Mouse (Mus musculus) urinary bladder, postnatal 25 days (tissue): ENCODE results near the gene 2210408I21Rik.

ENCODE experiments used
- DNase-seq: peaks from one replicate; pipeline ENCODE4 v3.0.0; 2022; ENCODE audit warnings: low spot score

Gene 2210408I21Rik

GRCm38 (mm10) chr13:77278659-77279413 is 143.5 kb downstream of the 2210408I21Rik start:
- no peak for DNase-seq

DNA sequence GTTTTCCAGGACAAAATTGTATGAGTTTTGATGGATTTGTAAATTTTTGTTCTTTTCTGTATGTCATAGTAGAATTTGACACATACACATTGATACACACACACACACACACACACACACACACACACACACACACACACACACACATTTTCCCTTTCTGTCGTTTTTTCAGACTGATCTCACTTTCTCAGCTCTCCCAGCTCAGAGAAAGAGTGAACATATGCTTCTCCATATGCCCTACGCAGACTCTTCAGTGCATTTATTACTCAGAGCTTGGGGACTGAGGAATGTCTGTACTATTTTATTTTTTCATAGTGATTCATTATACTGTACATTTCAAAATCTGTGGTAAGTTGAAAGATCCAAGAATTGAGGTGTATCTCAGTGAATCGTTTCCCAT is 160.2 kb downstream of the 2210408I21Rik start:
- no peak for DNase-seq

- no peak for DNase-seq
Observed at GRCm38 (mm10) chr13:77324101-77324500, 188.8 kb downstream of the 2210408I21Rik start.

DNA sequence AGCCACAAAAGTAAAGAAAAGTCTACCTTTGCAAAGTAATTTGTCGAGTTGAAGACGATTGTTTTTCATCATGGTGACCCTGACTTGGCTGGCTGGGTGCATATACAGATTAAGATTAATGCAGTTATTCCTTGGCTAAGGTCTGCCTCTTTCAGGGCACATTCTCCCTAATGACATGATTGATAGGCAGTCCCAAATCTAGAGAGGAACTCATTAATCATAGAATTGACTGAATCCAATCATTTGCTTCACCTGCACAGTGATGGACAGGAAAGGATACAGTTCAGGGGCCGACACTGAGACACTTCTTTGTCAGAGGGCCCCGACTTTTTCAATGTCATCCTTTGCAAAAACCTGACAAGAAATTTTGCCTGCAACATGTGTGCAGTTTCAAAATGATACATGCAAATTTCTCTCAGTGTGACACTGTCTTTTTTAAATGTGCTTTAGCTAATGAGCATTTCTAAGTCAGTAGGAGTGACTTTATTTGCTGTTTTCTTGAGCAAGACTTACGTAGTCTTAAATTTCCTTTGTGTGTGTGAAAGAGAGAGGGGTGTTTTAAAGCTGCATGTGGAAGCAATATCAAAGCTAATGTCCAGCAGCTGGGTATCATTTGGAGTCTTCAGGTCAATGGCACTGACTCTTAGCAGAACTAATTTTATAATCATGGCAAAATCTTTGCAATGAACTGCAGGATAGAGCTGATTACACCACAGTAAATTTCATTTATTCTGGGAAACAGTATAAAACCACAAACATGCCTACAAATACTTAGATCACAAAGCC is 191.0 kb downstream of the 2210408I21Rik start:
- no peak for DNase-seq

DNA sequence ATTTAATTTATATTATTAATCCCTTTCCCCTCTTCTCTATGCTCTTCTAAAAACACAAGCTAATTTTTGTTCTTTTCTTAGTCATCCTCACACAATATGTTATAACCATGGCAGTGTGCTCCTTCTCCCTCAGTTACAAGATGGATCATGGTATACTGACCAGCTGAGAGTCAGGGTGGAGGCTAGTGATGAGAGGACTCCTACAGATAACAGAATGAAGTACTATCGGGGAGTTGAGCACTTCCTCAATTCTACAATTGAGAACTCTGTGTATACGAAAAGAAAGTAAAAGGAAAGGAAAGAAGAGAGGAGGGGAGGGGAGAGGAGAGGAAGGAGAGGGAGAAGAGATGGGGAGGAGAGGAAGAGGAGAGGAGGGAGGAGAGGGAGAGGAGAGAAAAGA is 206.8 kb downstream of the 2210408I21Rik start:
- DNase-seq: no peak

DNA sequence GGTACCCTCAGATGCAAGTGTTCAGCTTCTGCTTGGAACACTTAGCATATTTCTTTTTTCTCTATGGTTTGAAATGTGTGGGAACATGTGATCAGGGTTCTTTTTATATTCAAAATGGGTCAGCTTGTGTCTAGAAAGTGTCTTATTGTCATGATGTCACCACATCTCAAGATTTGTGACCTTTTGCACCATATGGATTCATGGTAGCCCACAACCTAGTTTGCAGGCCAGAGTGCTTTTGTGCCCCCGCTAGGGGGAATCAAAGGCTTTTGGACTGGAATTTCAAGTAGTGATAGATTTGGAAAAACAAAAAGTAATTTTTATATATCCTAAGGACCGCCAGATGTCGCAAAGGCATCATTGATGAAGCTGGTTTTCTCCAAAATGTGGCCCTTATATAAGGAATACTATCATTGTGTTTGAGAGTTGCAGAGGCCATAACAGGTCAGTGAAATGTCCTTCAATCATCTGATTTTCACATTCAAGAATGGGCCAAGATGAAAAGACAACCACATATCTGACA is 250.2 kb downstream of the 2210408I21Rik start:
- DNase-seq: no peak

DNA sequence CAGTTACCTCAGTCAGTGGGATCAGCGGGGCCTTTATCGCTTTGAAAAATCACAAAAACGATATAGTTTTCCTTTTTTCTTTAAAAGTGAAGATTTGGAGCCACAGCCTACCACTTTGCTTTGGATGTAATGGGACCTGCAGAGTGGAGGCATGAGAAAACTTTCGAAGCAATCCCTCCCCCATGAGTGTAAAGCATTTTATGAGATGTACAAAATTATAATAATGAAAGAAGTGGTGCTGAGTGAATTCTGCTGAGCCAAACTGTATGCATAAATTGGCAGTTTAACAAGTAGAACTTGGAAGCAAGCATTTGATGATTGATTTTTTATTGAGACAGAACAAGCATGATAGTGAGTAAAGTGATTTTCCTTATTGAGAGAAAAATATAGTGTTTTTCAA is 250.7 kb downstream of the 2210408I21Rik start:
- DNase-seq: no peak

- DNase-seq: no peak
Observed at GRCm38 (mm10) chr13:77388148-77388547, 252.8 kb downstream of the 2210408I21Rik start.

DNA sequence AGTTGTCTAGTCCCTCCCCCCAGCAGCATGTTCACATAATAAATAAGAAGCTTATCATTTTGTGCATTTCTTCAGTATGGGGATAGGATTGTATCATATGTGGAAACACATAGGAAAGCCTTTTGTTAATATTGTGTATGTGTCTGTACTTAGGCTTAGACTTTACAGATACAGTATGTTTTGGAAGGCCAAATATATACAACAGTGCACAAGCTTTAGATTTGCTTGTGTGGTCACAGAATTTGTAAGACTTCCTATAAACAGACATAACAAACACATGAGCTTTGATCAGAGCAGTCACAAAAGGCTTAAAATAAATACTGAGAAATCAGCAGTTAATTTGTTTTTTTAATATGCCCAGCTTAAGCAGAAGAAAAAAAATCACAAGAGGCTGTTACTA is 253.9 kb downstream of the 2210408I21Rik start:
- no peak for DNase-seq

DNA sequence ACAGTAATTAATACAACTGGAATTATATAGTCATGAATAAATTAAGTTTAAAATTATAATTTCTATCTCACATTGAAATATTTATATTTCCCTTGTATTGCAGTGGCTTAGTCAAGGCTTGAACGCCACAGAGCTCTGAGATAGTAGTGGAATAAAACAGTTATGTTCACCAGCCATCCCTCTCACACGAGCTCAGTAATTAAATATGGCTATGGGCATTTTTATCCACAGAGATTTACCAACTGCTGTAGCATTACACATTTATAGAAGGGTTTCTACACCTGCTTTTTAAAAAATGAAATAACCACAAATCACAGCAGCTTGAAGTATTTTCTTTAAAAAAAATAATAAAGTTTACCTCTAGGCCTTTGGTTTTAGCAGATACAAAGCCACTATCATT is 261.0 kb downstream of the 2210408I21Rik start:
- DNase-seq: no peak

GRCm38 (mm10) chr13:77396981-77397380 is 261.6 kb downstream of the 2210408I21Rik start:
- no peak for DNase-seq

DNA sequence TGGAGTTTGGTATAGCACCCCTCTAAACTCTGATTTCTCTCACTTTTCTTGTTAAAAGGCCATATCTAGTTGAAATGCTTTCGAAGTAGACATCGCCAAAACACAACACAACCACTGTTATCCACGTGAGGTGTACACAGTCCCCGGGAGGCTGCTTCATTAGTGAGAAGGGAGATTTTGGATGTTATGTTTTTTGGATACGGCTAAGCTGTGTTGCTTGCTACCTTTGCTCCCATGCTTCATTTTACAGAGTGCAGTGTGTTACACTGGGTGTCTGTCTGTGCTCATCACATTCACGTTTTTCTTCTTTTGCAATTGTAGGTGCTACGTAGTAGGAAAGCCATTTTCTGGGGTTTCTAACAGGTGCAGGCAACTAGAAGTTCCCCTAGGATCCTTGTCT is 262.3 kb downstream of the 2210408I21Rik start:
- no peak for DNase-seq

DNA sequence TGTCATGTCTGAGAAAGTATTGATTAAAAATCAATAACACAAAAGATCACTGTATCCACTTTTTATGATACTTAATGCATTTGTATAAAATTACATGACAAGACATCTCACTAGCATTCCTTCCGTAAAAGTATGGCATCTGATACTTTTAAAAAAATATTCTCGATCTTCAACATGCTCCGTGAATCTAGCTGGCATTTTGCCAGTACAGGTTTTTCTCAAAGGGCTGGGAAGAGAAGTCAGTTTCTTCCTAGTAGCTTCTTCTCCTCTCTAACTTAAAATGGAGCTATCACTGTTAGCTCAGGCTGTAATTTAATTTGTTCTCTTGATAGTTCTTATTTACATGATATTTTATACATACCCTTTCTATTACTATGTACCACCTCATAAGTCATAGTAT is 263.1 kb downstream of the 2210408I21Rik start:
- no peak for DNase-seq

GRCm38 (mm10) chr13:77400762-77401161 is 265.4 kb downstream of the 2210408I21Rik start:
- DNase-seq: no peak

DNA sequence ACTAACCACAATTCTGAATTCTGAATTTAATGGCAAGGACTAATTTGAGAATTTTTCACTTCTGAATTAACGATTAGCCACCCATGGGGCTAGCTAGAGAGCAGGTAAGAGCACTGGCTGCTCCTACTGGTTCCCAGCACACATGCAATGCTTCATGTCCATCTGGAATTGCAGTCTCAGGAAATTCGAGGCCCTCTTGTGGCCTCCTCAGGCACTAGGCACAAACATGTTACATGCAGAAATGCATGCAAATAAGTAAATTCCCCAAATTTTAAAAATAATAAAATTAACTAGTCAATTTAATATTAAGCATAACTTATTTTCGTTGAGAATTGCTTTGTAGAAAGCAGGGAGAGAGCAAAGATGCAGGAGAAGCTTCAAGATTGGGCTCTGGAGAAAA is 273.2 kb downstream of the 2210408I21Rik start:
- DNase-seq: no peak

DNA sequence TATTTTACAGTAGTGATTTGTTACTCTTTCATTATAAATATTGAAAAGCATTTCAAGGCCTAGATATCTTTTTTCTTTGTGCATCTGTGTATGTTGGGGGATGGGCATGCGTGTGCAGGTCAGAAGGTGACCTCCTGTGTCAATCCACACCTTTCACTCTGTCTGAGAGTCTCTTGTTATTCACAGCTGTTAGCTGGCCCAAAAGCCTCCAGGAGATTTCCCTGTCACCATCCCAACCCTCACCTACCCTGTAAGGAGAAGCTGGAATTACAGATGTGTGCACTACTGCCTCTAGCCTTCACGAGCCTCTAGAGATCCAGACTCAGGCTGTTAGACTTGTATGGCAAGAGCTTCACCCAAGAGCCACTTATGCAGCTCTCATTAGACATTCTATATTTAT is 274.5 kb downstream of the 2210408I21Rik start:
- DNase-seq: no peak

DNA sequence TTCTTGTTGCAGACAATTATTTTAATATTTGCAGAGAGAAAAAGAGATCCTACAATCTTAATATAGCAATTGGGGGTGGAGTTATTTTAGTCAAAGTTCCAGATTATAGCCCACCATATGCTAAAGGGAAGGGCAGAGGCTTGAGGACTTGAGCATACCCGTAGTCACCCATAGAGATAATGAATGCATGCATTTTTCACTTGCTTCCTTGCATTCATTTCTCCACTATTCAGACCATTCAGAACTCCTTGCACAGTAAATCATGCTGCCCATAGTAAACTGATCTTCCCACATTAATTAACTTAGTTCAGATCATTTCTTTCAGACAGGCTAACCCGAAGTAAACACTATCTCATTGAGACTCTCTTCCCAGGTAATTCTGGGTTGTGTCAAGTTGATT is 277.5 kb downstream of the 2210408I21Rik start:
- no peak for DNase-seq

GRCm38 (mm10) chr13:77450007-77450567 is 314.7 kb downstream of the 2210408I21Rik start:
- no peak for DNase-seq

DNA sequence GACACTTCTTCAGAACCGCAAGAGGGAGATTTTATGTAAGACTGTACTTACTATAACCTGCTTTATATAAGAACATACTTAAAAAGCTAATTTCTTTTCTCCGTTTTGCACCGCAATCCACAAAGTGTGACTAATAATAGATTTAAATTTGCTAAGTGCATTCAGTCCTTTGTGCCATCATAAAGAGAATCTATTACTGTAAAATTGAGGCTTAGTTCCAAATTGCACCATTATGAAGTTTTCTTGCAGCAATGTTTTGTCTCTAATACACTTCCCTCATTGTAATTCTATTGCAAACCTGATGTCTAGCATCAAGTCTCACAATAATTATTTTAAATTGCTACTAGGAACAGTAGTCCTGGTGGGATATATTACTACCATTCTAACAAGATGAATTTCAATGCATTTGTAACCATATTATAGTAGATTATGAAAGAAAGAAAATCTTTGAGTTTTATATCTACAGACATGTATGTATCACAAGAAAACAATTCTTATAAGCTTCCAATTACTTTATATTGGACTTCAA is 334.8 kb downstream of the 2210408I21Rik start:
- DNase-seq: no peak

DNA sequence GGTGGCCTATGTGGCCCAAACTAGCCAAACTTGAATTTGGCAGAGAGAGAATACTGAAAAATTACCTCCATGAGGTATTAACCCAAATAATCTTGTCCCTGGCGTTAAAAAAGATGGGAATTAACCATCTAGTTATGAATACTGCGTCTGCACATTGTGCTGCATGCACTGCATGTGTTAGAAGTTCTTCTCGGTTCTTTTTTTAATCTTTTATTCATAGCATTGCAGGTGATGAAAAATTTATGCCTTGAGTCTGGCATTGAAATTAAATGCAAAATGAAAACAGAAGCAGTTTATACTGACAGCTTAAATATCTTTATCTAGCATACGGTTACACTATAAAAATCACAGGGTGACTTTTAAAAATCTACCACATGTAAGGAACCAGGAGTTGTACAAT is 341.1 kb downstream of the 2210408I21Rik start:
- DNase-seq: no peak

GRCm38 (mm10) chr13:77478425-77479119 is 343.2 kb downstream of the 2210408I21Rik start:
- DNase-seq: no peak
